Mouse (Mus musculus): Measurements from ENCODE around the gene Calml4. TPM values are rescaled to one million over a fixed set of nuclear protein-coding genes. Genes with fewer than 3 reads are reported as not detected.

Calml4 gene
- total RNA-seq (2023) = not detected

GRCm38 (mm10) chr9:62857719-62858261, at the start of gene Calml4:
TSS of gene Calml4 (plus strand) at chr9:62858080.

GRCm38 (mm10) chr9:62811516-62812121, 46.3 kb upstream of the Calml4 start, which contains the start of gene Fem1b:
TSS of gene Fem1b (minus strand) at chr9:62811934.

DNA sequence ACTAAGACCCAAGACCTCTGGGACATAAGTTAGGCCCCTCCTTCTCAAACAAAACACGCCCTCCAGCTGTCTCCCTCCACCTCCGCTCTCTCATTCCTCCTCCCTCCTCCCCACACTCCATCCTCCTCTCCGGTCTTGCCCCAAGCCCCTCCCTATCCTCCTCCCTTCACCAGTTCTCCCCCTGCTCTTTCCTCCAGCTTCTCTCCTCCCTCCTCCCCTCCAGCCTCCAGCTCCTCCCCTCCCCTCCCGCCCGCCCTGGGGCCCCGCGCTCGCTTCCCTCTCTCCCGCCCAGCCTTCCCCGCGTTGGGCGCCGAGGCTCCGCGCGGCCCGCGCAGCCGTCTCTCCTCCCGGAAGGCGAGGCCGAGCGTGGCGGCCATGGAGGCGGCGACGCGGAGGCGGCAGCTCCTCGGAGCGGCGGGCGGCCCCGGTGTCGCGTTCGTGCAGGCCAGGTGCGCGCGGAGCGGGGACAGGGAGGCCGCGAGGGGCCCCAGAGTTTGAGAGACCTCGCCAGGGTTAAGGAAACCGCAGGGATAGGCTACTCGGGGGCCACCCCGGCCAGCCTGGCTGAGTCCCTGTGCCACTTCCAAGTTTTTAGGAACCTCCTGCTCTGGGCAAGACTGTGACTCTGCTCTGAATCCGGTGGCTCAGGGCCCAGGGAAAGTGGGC, 19.2 kb upstream of the Calml4 start, which contains the start of gene Cln6:
TSS of gene Cln6 (plus strand) at position 280 of the 666 bp plus-strand sequence.

Other genes with a start within 250 kb of the Calml4 start
- not detected for gene Itga11, start 180.3 kb upstream of the Calml4 start, total RNA-seq (2023)
- gene Fem1b, start 46.1 kb upstream of the Calml4 start, total RNA-seq (2023) = 18.0 TPM
- 23.0 TPM for gene Cln6, start 19.3 kb upstream of the Calml4 start, total RNA-seq (2023)
- 122 TPM for gene Pias1, start 129.8 kb downstream of the Calml4 start, total RNA-seq (2023)

Data from CD4-positive naive resting alpha-beta T cell, adult 76 days (primary cell).